Mouse (Mus musculus) forelimb bud, embryonic 11.5 days (tissue): ENCODE measurements around the gene Fry.

Experiments
- DNase-seq: peaks from one replicate; pipeline ENCODE4 v3.0.0-alpha.2; 2012; ENCODE audit warnings: low read depth, low spot score

Fry gene

DNA sequence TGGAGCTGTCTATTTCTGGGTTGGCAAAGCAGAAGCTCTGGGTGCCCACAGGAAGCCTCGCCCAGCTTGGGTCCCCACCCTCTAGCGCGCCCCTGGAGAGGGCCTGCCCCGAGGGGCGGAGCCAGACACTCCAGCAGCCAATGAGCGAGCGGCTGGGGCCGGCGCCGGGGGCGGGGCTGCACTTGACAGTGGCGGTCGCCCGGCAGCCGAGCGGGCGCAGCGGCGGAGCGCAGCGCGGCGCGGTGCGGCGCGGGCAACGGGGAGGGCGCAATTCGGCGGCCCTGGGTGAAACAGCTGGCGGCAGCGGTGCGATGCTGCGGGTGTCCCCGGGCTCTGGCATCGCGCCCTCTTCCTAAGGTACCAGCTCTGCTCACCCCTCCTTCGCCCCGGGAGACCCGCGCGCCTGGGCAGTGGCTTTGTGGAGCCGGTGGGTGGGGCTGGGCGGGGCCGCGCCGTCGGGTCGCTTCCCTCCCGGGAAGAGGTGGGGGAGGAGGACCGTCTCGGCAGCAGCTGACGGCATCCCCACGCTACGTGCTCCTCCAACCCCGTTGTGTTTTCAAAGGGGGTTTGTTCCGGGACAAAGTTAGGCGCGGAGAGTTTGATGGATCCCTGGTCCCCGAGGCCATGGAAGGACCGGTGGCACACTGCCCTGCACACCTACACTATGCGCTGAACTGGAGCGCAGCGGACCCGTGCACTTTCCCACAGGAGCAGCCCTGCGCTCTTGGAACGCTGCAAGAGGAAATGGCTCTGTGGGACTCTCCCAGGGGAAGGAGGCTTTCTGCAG, at the start of gene Fry:
Fry (plus strand) TSS at position 191 of the 787 bp plus-strand sequence.
- peak; percentile 69 for DNase-seq

DNA sequence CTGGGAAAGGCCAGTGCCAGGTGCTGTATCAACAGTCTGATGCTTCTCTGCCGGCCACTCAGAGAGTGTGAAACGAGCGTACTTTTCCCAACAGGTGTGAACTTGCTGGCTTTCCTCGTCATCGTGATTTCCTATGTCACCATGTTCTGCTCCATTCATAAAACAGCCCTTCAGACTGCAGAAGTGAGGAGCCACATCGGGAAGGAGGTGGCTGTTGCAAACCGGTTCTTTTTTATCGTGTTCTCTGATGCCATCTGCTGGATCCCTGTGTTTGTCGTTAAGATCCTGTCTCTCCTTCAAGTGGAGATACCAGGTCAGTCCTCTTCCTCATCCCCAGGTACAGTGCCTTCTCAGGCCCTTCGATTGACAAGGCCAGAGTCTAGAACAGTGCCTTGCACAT, 48.4 kb upstream of the Fry start:
- no peak for DNase-seq

DNA sequence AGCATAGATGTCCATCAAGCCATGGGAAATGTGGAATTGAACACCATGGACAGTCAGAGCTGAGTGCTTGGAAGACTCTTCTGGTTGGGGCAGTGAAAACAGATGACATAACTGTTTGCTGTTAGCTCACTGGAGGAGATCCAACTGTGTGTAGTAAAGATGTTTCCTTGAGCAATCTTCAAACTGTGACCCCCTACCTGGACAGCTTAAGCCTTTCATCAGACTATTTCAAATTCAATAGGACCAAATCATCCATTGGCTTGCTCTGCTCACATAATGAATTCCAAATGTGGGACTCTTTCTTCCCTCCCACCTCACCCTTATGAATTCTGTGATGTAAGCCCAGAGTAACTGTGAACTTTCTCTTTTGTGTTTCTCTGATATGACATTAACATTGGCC, 46.7 kb upstream of the Fry start:
- no peak for DNase-seq

DNA sequence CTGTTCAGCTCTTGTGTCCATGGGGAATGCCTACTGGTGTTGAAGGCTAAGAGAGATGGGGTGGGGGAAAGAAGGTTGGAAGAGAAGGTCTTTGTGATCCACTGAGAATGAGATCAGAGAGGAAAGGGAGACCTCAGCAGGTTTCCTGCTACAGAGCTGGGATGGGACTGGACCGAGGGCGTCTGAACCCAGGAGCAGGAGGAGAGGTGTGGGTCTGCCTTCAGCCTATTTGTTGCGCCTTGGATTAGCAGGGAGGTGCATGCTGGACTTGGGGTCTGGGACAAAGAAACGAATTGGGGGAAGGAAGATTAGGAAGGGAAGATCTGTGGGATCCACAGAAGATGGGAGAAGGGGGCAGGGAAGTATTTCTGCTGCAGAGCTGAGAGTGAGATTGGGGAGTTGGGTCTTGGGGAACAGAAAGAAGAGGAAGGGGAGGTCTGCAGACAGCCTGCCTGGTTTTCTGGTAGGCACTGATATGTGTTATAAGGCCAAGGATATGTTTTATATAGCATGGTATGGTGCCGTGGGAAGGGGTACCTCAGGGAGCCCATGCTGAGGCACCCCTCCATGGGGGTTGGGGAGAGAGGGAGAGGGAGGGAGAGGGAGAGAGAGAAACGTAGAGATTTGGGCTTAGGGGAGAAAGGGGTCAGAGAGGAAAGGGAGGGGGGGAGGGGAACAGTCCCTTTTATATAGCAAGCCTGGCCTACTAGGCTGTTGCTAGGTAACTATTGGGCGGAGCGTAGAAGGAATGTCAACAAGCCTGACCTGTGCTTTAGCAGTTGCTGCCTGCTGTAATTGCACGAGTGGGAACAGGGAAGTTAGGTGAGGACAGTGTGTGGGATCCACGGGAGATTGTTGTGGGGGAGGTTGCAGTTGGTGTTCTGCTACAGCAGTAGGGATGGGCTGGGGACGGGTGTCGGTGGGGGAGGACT, 38.3 kb upstream of the Fry start:
- peak; percentile 37 for DNase-seq

DNA sequence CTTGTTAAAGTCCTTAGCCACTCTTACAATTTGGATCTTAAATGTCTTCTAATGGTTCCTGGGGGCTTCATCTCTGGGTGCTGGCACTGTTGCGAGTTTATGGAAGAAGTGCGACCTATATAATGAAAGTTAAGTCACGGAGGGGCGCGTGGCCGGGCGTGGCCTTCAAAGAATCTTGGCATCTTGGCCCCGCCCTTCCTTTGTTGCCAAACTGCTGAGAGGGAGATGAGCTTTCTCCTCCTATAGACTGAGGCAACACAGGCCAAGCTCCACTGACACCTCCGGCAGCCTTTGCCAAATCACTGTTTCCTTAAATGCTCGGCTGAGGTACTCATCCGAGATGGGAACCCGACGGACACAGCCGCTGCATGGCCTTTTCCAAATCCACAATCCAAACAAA, 35.7 kb upstream of the Fry start:
- DNase-seq = no peak

DNA sequence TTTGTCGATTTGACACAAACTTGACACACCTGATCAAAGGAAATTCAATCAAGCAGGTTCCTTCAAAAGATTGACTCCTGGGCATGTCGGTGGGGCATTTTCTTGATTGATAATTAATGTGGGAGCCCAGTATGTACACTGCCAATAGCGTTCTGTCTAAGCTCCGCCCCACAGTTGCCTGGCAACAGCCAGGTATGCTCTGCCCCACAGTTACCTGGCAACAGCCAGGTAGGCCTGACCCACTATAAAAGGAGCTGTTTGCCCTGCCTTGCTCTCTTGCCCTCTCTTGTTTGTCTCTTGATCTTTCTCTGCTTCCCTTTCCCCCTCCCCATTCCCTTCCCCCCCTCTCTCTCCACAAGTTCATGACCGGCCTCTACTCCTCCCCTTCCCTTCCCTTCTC, 35.3 kb upstream of the Fry start:
- DNase-seq = no peak

DNA sequence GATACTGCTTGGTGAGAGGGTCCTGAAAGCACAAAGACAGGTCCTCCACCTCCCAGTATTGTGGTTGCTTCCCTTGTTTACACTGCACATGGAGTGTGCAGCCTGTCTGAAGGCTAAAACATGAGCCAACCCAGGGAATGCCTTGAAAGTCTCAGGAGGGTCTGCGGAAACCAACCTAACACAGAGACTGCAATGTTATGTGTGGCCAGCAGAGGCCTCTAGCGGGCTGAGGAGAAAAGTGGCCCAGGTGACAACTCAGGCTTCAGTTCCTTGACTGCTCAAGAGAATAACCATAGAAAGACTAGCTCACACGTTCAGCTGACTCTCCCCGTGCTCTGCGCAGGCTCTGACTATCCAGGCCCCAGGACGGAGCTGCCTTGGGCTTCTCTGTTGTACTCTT, 20.8 kb upstream of the Fry start:
- peak; percentile 66 for DNase-seq

DNA sequence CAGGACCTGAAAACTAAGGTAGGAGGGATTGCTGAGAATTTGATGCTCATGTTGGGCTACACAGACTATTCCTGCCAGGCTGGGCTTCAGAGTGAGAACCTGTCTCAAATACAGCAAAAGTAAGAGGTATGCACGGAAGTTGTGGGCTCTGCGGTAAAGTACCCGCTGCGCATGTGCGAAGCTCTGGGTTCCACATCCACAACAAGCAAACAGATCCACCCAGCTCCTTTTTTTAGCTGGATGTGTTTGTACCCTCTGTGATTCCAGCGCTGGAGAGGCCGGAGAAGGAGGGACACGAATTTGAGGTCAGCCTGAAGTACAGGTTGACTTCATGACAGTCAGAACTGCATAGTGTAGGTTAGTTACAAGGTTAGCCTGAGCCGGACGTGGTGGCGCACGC, 19.7 kb upstream of the Fry start:
- DNase-seq = no peak

DNA sequence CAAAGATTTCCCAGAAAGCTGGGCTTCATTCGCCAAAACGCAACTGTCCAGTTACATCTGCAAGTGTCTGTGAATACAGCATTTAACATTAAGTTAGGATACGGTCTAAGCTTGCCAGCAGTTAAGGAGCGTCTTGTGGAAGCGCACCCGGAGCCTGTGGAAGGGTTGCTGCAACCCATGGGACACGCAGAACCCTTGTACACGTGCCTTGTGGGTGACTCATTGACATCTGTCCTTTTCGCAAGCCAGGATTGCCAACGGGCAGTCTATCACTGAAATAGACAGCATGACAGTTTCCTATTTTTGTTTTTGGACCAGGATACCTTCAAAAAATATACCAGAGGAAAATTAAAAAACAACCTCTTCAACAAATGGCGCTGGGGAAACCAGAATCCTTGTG, 16.7 kb upstream of the Fry start:
- no peak for DNase-seq

DNA sequence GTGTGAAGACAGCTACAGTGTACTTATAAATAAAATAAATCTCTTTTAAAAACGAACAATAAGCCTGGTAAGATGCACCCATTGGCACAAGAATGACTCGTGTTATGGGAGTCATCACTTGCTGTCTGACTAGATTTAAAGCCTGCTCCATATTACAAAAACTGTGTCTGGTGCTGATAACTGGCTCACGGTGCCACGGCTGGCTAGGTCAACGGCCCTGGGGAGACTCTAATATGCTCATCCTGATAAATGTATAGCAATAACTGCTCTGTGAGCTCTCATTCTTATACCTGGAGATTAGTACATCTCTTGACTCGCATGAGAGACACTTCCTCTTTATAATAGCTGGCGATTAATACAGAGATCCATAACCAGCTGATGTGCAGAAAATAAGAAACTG, 12.1 kb upstream of the Fry start:
- no peak for DNase-seq

DNA sequence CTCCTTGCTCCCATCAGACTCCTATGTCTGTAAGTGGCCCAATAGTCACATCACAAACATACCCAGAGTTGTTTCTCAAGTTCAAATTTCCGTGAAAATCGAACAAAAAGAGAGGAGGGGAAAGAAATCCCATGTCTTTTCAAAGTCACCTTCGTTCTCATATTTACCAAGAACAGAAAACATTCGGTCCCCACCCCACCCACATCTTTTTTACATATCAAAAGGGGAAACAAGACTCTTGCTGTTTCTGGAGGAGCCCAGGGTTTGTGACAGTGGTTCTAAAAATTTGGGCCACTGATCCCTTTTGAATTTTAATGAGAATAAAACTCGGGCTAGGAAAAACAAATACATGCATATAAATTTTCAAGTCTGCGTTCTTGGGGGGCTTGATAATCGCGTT, 7.2 kb upstream of the Fry start:
- no peak for DNase-seq

DNA sequence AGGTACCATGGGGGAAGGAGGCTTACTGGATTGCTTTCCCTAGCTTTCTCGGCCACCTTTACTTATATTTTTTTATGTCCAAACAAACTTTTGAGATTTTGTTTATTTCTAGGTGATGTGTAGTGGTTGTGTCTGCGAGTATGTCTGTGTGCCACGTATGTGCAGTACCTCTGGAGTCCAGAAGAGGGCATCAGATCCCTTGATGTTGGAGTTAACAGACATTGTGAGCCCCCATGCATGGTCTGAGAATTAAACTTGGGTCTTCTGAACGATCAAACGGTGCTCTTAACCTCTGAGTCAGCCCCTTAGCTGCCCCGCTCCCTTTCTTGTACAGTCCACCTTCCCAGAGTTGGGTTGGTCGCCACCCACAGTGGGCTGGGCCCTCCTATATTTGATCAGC, 4.4 kb upstream of the Fry start:
- DNase-seq = no peak

DNA sequence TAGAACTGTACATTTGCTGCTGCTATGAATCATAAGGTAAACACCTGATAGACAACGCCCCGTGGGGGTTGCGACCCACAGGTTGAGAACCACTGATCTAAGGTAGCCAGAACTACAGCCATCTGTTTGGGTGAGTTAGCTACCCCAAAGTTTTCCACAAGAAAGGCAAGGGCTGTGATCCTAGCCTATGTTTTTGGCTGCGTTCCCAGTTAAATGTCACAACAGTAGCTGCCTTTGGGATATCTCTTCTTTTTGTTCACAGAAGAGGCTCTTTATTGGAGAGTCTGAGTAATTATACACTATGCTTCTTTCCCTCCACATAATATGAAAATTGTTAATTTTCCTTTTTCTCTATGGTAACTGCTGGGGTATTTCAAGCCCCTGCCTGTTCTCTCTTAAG, 3.7 kb upstream of the Fry start:
- DNase-seq = no peak

DNA sequence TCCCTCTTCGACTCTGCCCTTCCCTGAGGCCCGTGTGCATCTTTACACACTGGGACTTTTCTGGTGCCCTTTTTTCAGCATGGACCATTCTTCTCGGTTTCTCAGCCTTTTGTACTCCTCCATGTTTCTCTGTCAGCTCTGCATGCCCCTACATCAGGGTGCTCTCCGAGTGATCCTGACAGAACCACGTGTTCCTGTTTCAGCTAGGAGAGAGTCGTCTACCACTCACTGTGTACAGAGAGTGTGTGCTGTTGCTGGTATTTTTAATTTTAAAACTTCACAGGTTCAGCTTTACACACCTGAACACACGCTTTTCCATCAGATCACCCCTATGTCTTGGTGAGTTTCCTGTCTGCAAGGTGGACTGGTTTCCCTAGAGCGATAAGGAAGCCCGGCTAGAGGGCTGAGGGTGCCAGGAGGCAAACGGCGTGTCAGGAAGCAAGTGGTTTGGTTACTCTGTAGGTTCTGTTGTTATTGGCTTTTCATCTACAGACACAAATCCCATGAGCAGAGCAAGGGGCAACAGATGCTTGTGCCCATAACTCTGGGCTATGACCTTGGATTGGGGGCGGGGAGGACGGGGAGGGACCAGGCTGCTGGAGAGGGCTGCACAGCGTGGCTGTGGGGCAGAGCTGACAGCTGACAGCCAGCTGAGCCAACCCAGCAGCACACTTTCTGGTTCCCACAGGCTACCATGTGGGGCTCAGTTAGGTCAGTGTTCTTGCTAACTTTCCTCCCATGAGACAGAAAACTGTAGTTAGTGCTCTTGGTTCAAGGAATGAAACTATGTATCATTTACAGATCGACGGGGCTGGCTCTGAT, 3.0 kb upstream of the Fry start:
- no peak for DNase-seq

DNA sequence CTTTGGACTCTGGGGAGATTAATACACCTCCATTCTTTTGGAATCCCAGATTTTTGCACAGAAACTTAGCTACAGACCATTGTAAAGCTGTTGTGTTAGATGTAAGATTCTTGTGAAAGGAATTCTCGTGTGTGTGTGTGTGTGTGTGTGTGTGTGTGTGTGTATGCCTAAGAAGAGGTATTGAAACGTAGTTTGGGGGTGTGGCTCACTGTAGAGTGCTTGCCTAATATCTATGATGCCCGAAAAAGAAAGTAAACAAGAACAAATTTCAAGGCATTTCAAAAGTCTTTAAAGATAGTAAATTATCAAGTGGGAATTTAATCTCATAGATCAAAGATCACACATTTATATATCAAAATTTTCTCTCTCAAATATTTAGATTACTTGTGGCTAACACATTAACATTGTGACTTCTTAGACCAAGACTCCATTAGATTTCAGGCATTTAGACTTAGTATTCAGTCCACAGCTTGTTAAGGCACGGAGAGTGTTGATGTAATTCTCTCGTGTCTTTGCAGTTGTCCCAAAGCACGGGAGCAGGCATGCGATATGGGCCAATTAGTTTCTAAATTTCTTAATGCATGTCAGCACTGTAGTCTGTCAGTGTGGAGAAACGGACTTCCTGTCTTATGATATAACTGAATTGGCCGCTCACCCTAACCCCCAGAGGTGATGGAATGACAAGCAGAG, 2.1 kb upstream of the Fry start:
- no peak for DNase-seq

DNA sequence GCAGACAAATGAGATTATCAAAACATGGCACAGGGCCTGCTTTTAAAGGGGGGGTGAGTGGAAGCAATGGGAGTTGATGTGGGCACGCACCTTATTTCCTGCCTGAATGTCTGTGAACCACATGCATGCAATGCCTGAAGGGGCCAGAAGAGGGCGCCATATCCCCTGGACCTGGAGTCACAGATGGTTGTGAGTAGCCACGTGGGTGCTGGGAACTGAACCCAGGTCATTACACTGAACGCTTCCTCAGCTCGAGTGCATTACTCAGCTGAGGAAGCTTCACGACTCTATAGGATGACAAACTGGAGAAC, 1.6 kb upstream of the Fry start:
- no peak for DNase-seq

DNA sequence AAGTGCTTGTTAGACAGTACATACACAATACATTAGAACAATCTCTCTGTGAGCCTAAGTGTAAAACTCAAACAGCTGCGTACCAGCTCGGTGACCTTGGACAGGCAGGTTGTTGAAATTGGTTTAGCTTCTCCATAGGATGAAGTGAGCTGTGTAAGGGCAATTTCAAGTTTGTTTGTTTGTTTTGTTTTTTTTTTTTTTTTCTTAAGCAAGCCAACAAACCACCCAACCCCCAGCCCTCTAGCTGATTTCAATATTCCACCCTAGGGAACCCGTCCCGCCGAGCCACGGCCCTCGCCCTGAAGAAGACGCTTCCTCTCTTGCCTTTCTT, 356 bp upstream of the Fry start:
- DNase-seq = no peak

DNA sequence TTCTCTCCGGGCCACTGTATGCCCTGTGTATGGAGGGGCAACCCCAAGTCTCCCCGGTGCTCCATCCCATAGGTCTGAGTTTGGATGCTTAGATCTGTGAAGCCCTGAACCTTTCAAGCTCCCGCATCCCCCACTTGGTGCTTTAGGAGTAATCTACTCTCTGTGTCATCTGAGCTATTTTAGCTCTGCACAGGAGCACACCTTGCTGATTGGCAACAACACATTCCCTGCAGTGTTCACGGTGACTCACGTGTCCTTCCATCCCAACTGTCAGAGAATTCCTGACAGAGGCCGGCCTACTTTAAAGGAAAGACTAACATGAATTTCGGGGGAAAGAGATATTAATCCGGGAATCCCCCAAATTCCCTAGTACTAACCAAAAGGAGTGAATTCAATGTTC, 2.2 kb downstream of the Fry start:
- no peak for DNase-seq

DNA sequence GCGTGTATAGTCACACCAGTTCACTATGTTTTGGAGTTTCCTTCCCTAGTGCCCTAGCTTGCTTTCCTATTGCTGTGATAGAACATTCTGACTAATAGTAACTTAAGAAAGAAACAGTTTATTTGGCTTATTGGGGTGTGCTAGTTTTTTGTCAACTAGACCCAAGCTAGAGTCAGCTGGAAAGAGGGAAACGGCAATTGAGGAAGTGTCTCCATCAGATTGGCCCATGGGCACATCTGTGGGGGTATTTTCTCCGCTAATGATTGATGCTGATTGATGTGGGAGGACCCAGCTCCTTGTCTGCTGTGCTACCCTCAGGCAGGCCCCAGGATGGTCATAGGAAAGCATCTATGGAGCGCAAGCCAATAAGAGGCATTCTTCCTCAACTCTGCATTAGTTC, 3.6 kb downstream of the Fry start:
- no peak for DNase-seq

DNA sequence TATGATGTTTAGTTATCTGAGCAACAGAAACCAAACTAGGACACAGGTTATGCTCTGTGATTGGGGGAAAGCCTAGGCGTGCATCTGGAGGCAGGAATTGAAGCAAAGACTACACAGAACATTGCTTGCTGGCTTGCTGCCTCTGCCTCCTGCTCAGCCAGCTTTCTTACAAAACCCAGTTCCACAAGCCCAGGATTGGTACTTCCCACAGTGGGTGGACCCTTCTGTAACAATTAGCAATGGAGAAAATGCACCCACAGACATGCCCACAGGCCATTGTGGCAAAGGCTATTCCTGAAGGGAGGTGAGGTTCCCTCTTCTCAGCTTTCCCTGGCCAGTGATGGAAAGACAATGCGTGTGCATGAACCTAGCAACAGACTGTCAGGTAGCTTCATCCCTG, 4.1 kb downstream of the Fry start:
- no peak for DNase-seq

DNA sequence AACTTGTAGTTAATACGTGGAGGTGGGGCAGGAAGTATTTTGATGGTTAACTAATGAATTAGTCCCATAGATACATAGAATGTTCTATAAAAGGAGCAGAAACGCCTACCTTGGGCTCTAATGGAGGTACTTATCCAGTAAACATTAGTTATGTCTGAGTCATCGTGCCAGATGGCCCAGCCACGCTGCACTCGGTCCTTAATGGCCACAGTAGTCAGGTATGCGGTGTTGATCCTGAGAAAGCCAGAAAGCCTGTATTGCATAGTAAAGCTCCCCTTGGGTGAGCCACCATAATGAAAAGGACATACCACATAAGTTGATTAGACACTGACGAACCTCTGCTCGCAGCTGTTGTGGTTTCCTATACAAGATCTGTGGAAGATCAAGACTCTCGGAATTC, 7.5 kb downstream of the Fry start:
- no peak for DNase-seq

DNA sequence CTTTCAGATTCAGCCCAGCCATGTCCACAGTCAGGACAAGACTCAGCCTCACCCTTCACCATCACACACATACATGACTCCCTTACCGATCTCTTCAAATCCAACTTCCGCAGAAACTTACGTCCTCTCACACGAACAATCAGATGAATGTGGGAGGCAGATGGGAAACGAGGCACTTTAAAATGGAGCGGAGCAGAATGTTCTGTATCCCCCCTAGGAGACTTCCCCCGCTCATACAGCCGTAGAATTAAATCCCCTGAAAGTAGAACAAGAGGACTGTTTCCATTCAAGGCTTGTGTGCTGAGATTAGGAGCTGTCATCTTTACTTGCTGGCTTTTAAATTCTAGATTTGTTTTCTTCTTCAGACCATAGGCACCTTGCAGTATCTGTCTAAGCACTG, 10.0 kb downstream of the Fry start:
- no peak for DNase-seq
